Mouse (Mus musculus) frontal cortex, postnatal 36 days (tissue): ENCODE data around the gene Ipmk.
A peak's percentile ranks its signal among the peaks of the same experiment; 100 is the strongest.
"Not testable (repeated sequence)": the region's sequence is repeated elsewhere in the genome, so short reads cannot be mapped to it uniquely, and the experiment has no call there.

Experiments
- DNase-seq, 2 experiments: peaks; one replicate each; pipeline ENCODE4 v3.0.0; 2022; ENCODE audit warnings: low spot score in 2 of 2

The Ipmk gene

DNA sequence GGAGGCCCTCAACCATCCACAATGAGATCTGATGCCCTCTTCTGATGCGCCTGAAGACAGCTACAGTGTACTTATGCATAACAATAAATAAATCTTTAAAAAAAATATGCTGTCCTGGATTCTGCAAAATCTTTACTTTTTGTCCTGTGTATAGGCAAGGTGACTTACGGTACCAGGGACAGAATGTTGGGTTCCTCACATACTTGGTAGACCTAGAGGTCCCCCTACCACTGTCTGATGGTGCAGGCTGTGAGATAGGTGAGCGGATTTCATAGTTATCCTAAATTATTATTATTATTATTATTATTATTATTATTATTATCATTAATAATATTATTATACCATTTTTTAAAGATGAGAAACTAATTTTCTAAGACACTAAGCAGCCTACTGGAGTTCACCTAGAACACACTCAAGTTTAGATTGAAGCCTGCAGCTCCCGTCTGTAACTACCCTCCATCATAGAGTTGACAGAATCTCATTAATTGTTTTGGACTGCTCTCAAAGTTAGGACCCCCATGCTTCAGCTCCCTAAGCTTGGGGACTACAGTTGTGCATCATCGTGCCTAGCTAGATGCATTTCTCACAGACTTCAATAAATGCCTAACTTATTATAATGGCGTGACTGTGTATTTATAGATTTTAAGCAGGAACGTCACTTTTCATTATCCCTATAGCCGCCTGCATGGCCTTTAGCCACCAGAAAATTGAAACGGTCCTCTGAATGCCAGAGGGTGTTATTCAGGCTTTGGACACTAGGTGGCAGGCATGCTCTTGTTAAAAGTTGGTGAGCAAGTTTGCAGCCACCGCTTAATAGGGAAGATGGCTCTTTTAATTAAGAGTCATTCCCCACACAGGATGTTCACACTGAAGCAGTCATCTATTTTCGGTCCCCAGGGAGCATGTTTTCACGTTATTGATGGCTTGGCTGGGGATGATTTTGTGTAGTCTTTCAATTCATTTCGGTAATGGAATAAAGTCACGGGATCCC is 74.8 kb downstream of the Ipmk start:
- peak; percentile 71 to 75 for DNase-seq

DNA sequence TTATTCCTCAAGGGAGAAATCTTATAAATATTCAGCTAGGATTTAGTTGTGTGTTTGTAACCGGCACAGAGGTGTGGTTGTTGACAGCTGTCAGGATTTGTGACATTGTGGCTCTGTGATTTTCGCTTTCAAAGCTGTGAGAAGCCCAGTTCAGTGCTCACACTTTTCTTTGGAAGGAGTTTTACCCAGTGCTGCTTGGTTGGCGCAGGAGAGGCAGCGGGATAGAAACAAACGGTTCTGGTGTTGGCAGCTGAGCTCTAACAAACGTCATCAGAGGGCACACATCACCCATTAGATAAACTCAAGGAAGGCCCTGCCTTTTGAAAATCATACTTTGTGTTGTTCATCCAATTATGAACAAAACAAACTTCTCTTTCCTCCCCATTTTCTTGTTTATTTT is 79.2 kb downstream of the Ipmk start:
- no peak for DNase-seq

DNA sequence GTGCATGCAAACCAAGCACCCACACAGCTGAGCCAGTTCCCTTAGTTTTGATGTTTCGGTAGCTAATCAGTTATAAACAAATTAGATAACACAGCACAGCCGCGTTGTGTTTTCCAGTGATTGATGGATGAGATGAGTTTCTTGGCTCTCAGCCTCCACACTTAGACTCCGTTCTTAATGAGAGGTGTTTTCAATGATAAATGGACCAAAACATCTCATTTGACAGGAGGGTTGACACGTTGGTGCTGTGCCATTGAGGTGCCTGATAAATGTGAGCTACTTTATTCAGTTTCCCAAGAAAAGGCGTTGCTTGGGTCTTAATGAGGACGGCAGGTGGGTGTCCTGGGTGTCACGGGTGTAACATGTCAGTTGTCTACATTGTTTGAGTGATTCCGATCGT is 79.8 kb downstream of the Ipmk start:
- DNase-seq, result no peak

DNA sequence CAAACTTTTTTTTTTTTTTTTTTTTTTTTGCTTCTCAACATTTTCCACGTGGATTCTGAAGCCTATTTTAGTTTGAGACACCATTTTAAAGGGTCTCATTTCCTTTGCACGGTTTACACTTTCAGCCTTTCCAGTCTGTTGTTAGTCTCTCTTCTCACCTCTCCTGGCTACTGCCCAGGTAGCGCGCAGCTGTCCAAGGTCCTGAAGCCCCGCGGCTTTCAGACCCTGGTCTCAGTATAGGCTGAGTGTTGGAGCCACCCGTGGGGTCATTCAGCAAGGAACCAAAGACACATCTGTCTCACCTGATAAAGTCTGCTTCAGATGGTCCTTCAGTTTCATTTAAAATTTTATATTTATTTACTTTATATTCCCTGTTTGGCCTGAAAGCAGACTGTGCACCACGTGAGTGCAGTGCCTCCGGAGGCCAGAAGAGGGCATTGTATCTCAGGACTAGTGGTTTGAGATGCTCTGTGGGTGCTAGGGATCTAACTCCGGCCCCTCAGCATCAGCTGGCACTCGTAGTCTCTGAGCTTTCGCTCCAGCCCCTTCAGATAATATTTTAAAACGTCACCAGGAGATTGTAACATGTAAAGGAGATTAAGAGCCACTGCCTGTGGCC is 80.8 kb downstream of the Ipmk start:
- DNase-seq, result no peak

DNA sequence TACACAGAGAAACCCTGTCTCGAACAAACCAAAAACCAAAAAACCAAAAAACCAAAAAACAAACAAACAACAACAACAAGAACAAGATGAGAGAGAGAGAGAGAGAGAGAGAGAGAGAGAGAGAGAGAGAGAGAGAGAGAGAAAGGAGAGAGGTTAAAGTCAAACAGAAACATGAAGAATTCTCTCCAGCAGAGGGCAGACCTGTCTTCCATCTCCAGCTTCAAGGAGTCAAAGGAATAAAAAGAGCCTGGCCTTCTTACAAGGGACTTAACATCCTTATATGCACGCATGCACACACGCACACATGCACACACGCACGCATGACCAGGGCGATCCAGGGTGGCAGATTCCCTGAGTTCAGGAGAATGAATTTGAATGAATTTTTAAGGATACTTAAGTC is 83.1 kb downstream of the Ipmk start:
- no peak for DNase-seq

DNA sequence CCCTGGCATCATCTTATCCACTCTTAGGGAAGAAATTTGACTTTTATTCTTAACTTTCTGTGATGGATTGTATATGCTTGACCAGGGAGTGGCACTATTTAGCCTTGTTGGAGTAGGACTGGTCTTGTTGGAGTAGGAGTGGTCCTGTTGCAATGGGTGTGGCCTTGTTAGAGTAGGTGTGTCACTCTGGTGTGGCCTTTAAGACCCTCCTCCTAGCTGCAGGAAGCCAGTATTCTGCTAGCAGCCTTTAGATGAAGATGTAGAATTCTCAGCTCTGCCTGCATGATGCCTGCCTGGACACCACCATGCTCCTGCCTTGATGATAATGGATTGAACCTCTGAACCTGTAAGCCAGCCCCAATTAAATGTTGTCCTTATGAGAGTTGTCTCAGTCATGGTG is 95.5 kb downstream of the Ipmk start:
- no peak for DNase-seq

- DNase-seq, result no peak
Measured at GRCm38 (mm10) chr10:71447661-71448060, 100.1 kb downstream of the Ipmk start.

DNA sequence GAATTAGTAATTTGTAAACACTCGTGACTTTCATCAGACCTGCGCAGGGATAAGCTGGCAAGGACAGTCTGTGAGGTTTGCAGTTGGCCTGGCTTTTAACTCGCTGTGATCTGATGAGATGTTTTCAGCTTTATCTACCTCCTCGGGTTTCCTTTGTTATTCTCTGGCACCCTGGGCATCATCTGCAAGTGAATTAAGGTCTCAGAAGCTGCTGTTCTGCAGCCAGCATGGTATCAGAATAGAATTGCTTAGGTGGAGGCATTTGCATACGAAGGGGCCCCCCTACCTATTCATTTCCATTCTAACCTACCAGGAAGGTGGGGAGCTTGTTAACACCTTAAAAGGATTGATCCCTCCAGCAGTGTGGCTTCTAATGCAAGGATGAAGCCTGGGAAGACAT is 100.7 kb downstream of the Ipmk start:
- DNase-seq, result no peak

DNA sequence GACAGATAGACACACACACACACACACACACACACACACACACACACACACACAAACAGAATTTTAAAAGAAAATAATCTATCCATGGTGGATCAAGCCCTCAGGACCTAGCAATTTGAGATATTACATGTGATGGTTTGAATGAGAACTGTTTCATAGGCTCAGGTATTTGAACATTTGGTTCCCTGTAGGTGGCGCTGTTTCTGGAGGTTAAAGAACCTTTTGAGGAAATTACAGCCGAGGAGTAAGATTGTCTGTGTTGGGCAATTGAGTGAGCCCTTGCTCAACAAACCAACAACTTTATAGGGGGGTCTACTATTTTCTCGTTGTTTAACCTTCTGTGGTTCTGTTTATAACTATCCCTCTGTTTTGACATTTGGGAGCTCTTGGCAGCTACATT is 107.8 kb downstream of the Ipmk start:
- no peak for DNase-seq

DNA sequence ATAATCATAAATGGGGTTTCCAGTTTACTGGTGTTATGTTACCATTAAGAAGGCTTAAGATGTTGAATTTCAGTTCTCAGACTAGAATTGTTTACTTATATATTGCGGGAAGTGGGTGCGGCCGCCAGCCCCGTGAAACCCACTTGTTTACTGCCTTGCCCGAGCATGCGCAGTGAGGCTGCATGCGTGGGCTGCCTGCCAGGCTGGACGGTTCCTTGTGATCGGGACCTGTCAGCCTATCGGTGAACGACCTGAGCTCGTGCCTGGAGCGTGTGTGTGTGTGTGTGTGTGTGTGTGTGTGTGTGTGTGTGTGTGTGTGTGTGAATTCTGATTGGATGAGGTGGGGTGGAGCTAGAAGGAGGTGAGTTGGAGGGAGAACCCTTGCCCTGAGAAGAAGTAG is 114.8 kb downstream of the Ipmk start:
- DNase-seq, result not testable (repeated sequence)

DNA sequence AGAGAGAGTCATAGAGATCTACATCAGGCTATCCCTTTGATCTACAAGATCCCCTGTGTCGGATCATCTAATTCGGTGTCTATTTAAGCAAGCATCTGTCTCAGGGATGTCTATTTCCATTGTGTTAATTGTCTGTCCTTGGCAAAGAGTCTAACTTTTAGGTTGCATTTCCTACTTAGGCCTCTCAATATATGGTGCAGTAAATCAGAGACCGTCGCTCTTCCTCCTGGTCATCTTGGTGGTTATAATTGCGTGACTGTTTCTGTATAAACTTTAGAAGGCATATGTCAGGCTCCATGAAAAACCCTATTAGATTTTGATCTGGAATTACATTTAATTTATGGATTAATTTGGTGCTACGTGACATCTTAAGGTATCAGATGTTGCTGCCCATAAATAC is 116.9 kb downstream of the Ipmk start:
- no peak for DNase-seq

GRCm38 (mm10) chr10:71468315-71468714 is 120.8 kb downstream of the Ipmk start:
- DNase-seq, result no peak

GRCm38 (mm10) chr10:71469751-71470150 is 122.2 kb downstream of the Ipmk start:
- no peak for DNase-seq

DNA sequence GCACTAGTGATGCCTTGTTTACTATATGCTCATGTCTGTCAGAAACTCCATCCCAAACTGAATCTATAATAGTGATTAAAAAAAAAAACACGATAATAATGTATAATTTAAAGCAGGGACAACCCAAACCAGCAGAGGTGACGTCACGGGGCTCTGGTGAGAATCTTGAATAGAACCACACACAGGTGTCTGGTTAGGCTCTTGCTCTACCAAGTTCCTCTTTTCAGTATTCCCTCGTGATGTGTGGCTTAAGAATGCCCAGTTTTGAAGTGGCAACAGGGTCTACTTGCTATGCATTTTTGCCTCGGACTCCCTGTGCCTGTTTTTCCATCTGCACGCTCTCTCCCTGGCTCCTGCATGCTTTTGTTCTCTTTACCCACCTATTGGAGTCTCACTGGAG is 124.5 kb downstream of the Ipmk start:
- no peak for DNase-seq

GRCm38 (mm10) chr10:71473590-71473989 is 126.0 kb downstream of the Ipmk start:
- no peak for DNase-seq

DNA sequence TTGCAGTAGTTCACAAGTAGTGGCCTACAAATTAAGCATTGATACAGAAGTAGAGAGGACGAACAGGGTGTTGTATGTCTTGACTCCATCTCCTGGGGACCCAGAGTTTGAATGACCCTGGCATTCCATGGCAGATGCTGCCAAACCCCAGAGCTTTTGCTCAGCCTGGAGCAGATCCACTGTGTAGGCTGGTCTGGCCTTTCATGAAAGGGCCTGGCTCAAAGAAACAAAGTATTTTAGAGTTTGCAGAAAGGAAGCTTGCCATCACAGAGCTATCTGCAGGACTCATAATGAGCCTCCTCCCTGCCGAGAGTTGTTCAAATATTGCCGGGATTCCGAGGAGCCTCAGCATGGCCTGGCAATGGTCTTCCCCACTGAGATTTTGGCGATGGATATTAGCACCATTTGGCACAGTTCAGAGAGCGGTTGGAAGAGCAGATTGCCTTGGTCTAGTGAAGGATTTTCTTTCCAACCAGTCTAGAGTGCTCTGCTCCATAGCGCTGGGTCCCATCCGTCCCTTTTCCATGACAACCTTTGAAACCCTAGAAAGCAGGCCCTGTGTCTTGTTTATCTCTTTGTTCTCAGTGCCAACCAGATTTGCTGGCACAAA is 129.0 kb downstream of the Ipmk start:
- DNase-seq, result no peak

- DNase-seq, result no peak
Measured at GRCm38 (mm10) chr10:71477147-71477546, 129.6 kb downstream of the Ipmk start.

DNA sequence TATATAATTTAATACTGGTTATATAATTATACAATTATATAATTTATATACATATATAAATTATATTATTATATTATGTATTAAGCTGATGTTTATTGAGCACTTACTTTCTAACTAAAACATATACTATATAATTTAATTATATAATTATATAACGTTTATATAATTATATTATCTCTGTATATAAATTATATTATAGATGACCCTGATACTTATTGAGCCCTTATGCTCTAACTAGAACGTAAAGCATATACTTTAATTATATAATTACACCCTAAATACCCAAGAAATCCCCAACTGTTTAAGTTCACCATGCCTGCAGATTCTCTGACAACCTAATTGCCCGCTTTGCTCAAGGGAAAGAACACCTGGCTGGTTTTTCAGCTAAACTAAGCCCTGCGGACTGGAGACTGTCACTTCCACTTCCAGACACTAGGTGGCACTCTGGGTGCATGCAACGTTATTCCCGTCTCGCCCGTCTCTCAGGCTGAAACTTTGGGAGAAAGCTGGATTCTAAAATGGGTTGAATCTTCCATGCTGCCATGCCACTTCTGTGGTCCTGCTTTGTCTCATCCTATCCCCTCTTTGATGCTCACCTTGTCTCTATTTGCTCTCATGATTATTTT is 132.2 kb downstream of the Ipmk start:
- peak; percentile 85 to 87 for DNase-seq
